Mouse (Mus musculus): ENCODE data around the gene Tiam1.

Tiam1 gene

DNA sequence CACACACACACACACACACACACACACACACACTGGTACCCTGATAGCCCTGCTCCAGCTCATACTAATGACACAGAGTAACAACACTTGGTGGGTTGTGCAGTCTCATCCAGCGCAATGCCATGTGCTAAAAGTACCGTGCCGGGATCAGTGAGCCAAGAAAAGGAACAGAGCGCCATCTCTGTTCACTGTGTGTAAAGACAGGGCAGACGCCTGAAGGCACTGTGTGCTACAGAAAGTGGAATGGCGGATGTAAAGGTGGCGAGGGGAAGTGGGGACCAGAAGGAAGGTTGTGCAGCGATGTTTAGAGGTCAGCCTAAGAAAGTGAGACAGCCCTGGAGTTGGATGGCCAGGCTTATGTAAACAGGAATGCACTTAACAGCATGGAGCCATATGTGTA is 221.1 kb downstream of the Tiam1 start:
- DNase-seq (ENCODE audit: extremely low read depth, low read depth, low spot score) = no peak

DNA sequence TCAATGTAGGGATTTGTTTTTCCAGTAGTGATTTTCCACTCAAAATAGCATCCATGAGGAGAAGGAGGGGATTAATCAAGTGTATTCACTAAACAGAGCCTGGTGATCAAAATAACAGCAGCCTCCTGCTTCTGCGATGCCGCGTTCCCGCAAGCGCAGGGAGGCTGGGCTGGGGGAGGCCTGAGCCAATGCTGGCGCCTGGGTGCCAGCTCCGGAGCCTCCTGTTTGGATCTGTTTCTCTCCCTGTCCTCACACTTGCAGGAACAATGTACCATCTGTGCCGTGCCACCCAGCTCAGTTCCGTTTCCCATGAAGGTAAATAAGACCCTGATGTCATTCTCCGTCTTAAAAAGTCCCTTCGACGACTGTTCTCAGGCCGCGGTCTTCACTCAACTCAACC is 222.2 kb downstream of the Tiam1 start:
- no peak for DNase-seq (ENCODE audit: extremely low read depth, low read depth, low spot score)

DNA sequence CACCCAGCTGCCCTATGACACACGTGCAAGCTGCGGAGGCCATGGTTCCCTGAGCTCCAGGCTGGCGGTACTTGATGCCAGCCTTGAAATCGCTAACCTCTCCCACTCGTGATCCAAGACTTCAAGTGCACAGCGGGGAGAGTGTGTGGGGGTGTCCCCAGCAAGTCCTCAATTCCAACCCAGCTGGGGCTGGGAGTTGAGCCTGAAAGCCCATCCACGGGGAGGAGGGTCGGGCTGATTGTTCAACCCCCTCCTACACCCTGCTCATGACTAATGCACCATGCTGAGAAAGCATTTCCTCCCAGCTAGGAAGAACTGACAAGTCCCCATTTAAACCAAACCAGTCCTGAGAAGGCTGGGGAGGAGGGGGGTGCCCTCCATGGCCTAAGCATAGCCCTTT is 223.2 kb downstream of the Tiam1 start:
- DNase-seq (ENCODE audit: extremely low read depth, low read depth, low spot score) = no peak

DNA sequence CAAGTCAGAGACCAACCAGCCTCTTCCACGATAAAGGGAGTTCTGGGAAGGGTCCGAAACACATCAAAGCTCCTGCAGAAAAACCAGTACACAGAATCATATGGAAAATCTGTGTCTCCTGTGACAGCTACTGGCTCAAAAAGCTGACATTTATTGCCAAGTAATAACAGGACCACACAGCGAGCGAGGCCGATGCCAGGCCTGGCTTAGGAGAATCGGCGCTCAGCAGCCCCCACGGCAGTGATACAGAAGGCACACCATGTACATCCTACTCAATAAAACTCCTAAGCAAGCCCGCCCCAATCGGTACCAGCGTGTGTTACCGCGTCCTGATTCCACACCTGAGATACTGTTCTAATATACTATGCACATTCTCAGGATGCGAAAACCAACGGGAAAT is 226.2 kb downstream of the Tiam1 start:
- DNase-seq (ENCODE audit: extremely low read depth, low read depth, low spot score) = no peak

DNA sequence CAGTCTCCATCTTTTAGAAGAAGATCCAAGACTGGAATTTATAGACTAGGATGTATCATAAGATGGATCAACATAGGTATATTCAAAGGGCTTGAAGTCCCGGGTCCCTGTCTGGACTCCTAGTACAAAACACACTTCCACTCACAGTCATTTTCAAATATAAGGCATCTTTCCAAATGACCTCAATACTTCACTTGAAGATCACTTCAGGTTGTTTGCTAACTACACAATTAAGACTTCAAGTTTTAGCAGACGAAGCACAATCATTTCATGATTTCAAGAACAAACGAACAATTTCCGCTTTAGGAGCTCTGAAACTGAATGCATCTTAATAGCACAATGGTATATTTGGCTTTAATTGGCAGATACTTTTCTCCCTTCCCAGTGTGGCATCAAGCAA is 228.6 kb downstream of the Tiam1 start:
- DNase-seq (ENCODE audit: extremely low read depth, low read depth, low spot score) = no peak

DNA sequence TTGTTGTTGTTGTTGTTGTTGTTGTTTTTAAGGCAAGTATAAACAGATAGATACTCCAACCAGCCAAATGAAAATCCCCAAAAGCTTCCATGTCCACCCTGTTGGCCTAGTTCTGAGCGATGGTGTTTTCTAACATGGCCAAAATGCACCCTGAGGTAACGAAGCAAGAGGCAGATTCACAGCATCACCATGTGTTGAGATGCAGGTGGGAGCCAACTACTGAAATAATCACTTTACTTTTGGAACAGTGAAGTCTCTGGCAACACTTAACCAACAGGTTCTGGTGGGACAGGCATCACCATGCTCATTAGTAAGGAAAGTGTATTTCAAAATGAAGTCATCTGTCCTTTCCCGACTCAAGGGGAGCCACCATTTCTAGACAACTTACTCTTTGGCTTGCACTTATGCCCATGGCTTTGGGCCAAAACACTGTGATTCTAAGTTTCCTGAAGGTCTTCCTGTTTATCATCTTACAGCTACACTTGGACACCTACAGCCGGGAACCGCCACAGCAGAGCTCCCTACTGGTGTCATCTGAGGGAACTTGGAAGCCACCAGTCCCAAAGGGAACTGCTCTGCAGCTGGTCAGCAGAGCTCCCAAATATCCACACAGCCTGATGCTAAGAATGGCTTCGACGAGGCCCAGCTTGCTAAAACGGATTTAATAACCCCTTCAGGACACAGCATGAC is 230.7 kb downstream of the Tiam1 start:
- DNase-seq (ENCODE audit: extremely low read depth, low read depth, low spot score) = no peak

DNA sequence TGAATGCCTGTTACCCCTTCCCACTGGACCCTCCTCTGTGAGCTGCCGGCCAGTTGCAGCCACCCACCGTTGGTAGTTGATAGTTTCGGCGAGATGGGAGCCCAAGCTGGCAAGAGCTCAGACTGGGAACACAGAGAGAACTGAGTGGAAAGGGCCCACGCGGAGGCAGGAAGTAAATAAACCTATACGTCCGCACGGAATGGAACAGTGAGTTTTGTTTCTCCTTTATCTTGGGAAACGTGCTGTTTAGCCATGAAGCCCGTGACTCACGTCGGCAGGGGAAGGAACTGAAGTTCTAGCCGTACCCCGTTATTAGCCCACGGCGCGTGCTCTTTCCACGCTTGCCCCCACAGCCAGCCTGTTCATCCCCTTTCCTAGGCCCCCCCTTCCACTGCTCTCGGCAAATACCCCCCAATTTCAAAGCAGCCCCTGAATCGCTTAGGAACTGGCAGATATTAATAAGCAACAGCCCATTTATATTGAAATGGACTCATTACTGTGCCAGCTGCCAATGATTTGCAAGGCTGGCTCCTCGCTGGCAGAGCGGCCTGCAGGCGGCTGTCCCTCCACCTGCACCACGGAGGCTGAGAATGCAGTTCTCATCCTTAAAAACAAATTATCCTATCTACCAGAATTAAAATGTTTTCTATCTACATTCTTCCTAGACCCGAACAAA is 234.0 kb downstream of the Tiam1 start:
- DNase-seq (ENCODE audit: extremely low read depth, low read depth, low spot score) = no peak

DNA sequence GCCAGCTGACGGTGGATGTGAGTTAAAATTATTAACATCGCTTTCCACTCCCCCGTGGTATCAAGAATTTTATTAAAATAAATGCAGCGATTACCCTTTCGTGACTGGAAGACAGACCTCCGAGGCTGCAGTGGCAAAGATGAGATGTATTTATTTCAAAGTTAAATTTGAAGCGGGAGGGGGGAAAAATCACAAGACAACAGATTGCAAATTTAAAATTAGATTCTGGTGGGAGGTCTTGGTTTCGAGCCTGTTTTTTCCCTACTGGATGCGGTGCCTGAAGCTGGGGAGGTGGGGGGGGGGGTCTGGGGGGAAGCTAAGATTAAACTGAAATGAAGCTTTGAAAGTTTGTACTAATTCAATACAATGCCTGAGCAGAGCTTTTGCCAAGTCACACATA is 235.9 kb downstream of the Tiam1 start:
- DNase-seq (ENCODE audit: extremely low read depth, low read depth, low spot score) = no peak

DNA sequence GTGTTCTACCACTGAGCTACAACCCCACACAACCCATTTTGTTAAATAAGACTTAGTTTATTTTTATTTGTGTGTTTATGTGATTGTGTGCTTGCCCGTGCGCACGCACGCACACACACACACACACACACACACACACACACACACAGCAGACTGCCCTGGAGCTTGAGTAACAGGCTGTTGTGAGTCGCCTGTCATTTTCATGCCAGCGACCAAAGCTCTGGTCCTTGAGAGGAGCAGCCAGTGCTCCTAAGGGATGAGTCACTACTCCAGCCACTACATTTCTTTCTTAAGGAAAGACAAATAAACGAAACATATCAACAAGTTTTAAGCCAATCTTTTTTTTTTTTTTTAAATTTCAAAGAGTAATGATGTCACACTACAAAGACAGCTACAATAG is 236.7 kb downstream of the Tiam1 start:
- no peak for DNase-seq (ENCODE audit: extremely low read depth, low read depth, low spot score)

DNA sequence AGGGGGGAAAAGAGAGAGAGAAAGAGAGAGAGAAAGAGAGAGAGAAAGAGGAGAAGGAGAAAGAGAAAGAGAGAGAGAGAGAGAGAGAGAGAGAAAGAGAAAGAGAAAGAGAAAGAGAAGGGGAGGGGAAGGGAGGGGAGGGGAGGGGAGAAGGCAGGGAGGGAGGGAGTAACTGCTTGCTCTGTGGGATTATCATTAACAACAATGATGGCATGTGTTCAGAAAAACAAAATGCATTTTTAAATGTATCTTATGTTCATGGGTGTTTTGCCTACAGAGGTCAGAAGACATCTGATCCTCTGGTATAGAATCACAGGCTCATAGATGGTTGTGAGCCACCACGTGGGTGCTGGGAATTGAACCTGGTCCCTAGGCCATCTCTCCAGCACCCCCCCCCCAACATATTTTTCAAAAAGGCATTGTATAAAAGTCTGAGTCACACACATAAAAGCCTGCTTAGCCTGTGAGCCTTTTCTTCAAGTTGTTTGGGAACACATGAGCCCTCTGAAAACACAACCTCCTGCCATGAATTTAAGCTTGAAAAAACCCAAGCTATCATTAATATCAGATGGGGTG is 237.8 kb downstream of the Tiam1 start:
- DNase-seq (ENCODE audit: extremely low read depth, low read depth, low spot score) = no peak

DNA sequence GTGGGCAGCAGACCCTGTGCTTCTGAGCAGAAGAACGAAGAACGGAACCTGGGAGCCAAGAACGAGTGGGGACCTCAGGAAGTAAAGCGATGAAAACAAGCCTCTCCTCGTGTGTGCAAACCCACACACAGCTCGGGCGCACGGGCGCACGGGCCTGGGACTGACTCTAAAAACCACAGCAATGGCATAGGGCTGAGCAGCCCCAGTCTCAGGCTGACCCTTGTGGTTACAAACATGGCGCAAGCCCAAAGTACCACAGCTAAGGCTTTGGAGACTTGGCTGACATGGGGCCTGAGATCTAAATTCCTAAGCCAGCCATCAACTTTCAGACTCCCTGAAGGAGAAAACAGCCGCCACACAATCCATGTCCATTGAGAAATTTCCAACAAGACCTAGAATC is 239.4 kb downstream of the Tiam1 start:
- DNase-seq (ENCODE audit: extremely low read depth, low read depth, low spot score) = no peak

DNA sequence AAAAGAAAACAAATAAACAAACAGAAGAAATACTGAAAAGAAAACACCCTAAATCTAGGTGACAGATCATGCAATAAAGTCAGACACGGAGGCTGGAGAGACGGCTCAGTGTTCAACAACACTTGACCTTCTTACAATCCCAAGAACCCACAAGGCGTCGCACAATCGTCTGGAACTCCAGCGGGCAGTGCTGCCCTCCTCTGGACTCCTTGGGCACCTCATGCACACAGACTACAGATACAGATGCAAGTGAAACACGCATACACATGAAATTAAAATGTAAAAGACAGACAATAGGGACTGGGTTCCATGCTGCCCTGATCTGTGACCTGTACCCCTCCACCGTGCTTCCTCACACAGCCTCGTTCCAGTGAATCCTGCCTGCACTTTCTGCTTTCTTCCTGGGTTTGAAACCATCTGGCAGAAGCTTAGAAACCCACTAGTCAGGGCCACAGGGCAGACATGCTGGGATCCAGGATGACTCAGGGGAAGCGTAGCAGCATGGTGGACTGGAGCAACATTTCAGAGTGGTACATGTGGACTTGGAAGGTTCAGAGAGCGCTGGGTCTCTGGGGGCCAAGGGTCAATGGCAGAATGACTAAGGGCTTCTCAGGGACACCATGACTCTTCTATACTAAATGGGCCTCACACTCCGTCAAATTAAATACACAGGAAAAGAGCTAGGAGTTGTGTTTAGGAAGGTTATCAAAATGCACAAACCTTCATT is 240.8 kb downstream of the Tiam1 start:
- no peak for DNase-seq (ENCODE audit: extremely low read depth, low read depth, low spot score)

DNA sequence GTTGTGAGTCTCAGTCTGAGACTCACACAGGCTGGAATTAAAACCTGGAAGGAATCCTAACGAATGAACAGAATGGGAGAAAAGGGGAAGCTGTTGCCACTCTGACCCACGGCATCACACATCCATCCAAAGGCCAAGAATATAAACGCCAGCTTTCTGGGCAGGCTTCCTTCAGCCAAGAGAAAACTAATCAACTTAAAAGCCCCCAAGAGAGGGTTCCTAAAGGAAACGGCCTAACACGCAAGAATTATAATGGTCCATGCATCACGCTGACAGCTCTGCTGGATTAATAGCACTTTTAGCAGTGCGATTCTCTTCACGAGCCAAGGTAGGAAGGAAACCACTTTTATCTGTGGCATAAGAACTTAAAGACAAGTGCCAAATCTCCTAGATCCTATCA is 242.9 kb downstream of the Tiam1 start:
- DNase-seq (ENCODE audit: extremely low read depth, low read depth, low spot score) = peak; percentile 34

DNA sequence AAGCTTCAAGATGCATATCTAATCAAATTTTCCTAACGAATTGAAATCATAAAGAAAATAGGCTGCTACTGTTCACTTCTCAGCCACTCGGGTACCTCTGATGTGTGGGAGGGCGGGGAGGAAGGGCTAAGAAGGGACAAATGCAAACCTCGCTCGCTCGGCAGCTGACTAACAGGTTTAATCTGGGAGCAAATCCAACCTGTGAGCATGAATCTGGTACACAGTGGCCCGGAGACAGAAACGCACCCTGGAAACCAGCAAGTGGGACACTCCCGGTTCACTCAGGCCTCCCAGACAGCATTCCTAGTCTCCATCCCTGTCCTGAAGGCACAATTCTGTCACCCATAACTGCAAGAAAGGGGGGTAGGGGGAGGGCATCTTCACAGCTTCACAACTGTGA is 244.4 kb downstream of the Tiam1 start:
- DNase-seq (ENCODE audit: extremely low read depth, low read depth, low spot score) = peak; percentile 43

DNA sequence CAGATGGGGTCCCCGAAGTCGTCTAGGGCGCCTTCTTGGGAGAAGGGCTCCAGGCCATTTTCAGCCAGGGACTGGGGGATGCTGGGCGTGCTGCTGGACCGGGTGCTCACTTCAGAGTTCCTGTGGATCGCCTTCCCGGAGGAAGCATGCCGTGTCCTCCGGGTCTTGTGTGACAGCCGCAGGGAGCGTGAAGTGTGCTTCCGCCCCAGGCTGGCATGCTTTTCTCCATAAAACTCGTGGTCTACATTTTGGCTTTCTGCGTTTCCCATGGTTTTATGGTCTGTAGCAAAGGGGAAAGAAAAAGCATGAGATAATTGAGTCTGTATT is 245.3 kb downstream of the Tiam1 start:
- DNase-seq (ENCODE audit: extremely low read depth, low read depth, low spot score) = no peak

DNA sequence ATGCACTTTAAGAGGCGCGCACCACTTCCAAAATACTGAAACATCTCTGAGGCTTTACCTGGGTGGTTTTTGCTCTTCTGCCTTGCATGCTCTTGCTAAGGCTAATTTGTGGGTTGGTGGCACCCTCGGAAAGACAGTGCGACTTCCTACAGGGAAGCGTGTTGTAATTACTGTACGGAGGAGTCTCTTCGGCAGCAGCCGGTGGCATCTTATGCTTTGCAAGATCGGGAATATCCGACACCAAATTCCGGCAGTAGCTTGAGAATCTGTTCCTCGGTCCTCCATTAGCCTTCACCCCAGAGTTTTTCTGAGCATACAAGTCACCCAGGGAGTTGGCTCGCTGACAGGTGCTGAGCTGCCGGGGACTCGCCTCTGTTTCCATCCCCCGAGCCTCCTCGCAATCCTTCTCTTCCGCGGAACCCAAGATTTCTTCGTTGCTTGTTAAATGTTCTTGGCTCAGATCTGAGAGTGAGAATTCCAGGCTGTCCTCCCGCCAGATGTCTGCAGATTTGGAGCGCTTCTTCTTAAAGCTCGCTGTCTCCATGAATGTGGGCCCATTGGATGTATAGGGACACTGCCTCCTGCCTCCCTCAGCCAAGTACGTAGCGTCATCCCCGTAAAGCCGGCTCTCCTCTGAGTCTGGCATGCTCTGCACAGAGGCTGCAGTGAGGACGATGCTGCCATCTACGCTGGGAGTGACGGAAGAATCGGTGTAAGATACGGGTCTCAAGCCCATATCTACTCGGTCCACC is 245.8 kb downstream of the Tiam1 start:
- no peak for DNase-seq (ENCODE audit: extremely low read depth, low read depth, low spot score)

DNA sequence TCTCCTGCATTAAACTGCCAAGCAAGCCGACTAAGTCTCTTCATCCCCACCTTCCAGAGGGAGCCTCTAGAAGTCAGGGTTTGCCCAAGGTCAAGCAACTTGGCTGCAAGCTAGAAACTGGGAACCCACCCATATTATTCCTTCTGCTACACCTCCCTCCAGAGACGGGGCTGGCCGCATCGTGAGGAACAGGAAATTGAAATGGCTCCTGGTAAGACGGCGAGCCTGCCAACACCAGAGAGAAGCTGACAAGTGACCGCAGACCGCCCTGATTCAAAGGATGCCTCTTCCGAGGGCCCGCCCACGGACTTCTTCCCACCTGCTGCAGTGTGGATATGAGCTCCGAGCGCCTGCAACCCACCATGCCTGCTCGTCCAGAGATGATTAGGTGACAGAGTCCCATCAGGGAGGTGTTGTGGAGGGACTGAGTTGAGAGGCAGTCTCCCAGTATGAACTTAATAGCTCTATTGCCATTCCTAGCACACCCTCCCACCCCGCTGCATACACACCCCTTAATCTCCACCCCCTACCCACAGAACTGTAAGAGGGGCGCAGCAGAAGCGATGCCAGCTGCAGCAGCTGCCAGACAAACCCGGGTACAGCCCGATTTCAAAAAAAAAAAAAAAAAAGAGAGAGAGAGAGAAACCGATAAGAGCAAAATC is 246.6 kb downstream of the Tiam1 start:
- DNase-seq (ENCODE audit: extremely low read depth, low read depth, low spot score) = no peak

DNA sequence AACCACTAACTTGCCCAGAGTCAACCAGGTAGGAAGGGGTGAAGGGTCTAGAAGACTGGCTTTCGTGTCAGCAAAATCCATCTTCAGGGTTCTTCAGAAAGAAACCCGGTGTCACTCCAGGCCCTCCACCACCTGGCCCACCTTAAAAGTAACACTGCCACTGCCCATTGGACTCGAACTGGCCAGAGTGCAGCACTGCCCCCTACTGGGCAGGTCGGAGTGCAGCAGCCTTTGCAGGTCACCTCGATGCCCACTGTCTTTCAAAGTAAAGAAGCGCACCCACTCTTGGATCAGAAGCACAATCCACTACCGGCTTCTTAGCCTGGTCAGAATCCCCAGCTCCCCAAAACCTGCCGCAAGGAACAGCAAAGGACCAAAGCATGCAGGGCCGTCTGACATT is 247.2 kb downstream of the Tiam1 start:
- DNase-seq (ENCODE audit: extremely low read depth, low read depth, low spot score) = no peak

DNA sequence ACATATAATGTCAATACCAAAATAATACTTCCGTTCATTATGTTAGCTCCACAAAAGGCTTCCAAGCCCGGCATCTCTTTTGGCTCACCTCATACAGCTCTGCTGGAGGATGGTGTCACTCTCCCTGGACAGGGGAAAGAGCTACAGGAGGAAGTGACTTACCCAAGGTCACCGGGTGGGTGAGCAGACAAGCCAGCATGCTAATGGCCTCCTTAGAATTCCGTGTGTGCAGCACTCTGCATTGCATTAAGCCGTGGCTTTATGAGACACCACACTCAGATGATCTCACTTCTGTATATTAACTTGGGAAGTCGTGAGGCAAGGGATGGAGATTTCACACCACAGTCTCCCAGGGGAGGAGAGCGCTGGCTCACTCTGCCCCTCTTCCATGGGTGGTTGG is 248.3 kb downstream of the Tiam1 start:
- no peak for DNase-seq (ENCODE audit: extremely low read depth, low read depth, low spot score)

DNA sequence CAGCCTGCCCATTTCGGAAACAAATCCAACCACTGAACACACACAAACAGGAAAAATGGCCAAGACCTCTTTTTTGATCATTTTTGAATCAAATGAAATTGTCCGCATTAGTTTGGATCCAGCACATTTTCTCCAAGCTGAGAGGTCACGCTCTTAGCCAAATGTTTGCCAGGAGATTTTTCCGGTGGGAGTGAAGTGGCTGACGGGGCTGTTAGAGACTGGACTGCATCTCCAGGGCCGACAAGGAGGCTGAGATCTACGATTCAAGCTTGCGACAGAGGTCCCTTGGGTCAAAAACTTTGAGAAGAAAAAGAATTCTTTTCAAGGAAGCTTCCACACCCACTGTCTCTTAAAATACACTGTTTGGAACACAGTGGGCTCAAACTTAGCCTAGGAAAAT is 248.8 kb downstream of the Tiam1 start:
- DNase-seq (ENCODE audit: extremely low read depth, low read depth, low spot score) = no peak
